Mouse (Mus musculus) erythroblast, embryonic 14.5 days (primary cell): Measurements from ENCODE around the gene Pla2g2c. TPM values are rescaled to one million over a fixed set of nuclear protein-coding genes. Genes with fewer than 3 reads are reported as not detected.

Experiments used
- H3K27me3 ChIP-seq: 2 replicates; pipeline ENCODE4 v1.6.1; 2012; ENCODE audit warnings: inconsistent platforms; ENCODE audit not compliant: control insufficient read depth
- H3K36me3 ChIP-seq: 2 replicates; pipeline ENCODE4 v1.6.1; 2012; ENCODE audit warnings: mild to moderate bottlenecking, inconsistent platforms; ENCODE audit not compliant: control insufficient read depth
- H3K4me1 ChIP-seq: 2 replicates; pipeline ENCODE4 v1.6.1; 2012; ENCODE audit warnings: inconsistent platforms; ENCODE audit not compliant: control insufficient read depth
- H3K4me3 ChIP-seq: replicated peaks from 2 replicates; pipeline ENCODE3; 2012; ENCODE audit warnings: moderate library complexity, mild to moderate bottlenecking, inconsistent platforms
- H3K9me3 ChIP-seq: 2 replicates; pipeline ENCODE4 v1.6.1; 2012; ENCODE audit warnings: low read length, inconsistent platforms, mixed read lengths; ENCODE audit not compliant: control insufficient read depth
- GATA1 ChIP-seq: IDR thresholded peaks from 2 replicates; pipeline ENCODE4 v1.6.1; 2012; ENCODE audit warnings: low read length, inconsistent platforms, mixed read lengths
- TAL1 ChIP-seq: IDR thresholded peaks from 3 replicates; pipeline ENCODE4 v1.6.1; 2012; ENCODE audit warnings: low read length, inconsistent platforms, mixed read lengths
- polyA plus RNA-seq: library from polyadenylated mRNA; stranded (reverse); fragments of >175 nt; gene quantifications from 2 replicates; pipeline ENCODE4 v1.2.3, GENCODE M21; 2012

Gene Pla2g2c
- polyA plus RNA-seq, 1 experiment = not detected

- TF ChIP-seq TAL1 = no peak
- no peak for TF ChIP-seq GATA1
- no peaks in the 10 kb centered on the region for H3K27me3 ChIP-seq
Observed at GRCm38 (mm10) chr4:138734863-138735262, 10.3 kb downstream of the Pla2g2c start.

GRCm38 (mm10) chr4:138737031-138737430 is 12.4 kb downstream of the Pla2g2c start, which contains the start of gene Ubxn10:
Ubxn10 (minus strand) TSS chr4:138737167.
- Histone ChIP-seq H3K4me3 (no peak within 1 kb of the TSS), H3K4me1 (no peaks in the 10 kb centered on the region), H3K9me3 (no peaks in the 10 kb centered on the region), H3K27me3 (no peaks in the 10 kb centered on the region), H3K36me3 (no peaks in the 10 kb centered on the region)
- TF ChIP-seq TAL1 (no peak), GATA1 (no peak)

More at GRCm38 (mm10) chr4:138734863-138735262, 10.3 kb downstream of the Pla2g2c start:
- Histone ChIP-seq H3K9me3 (no peaks in the 10 kb centered on the region), H3K4me1 (no peaks in the 10 kb centered on the region), H3K4me3 (no peak overlapping the region), H3K36me3 (no peaks in the 10 kb centered on the region)

- H3K36me3 ChIP-seq = no peaks in the 10 kb centered on the region
- no peak overlapping the region for H3K4me3 ChIP-seq
- TF ChIP-seq TAL1 (no peak), GATA1 (no peak)
- H3K4me1 ChIP-seq = no peaks in the 10 kb centered on the region
- no peaks in the 10 kb centered on the region for H3K27me3 ChIP-seq
- no peaks in the 10 kb centered on the region for H3K9me3 ChIP-seq
Observed at GRCm38 (mm10) chr4:138739136-138739851, 14.7 kb downstream of the Pla2g2c start.

- Histone ChIP-seq H3K4me3 (no peak overlapping the region), H3K4me1 (no peaks in the 10 kb centered on the region), H3K27me3 (no peaks in the 10 kb centered on the region), H3K36me3 (no peaks in the 10 kb centered on the region), H3K9me3 (no peaks in the 10 kb centered on the region)
- TF ChIP-seq GATA1 = no peak
- no peak for TF ChIP-seq TAL1
Observed at GRCm38 (mm10) chr4:138745884-138746283, 21.3 kb downstream of the Pla2g2c start.

GRCm38 (mm10) chr4:138746866-138747265 is 22.3 kb downstream of the Pla2g2c start:
- Histone ChIP-seq H3K36me3 (no peaks in the 10 kb centered on the region), H3K9me3 (no peaks in the 10 kb centered on the region), H3K27me3 (no peaks in the 10 kb centered on the region), H3K4me1 (no peaks in the 10 kb centered on the region), H3K4me3 (no peak overlapping the region)
- TF ChIP-seq GATA1 (no peak), TAL1 (no peak)

GRCm38 (mm10) chr4:138747851-138748250 is 23.3 kb downstream of the Pla2g2c start:
- H3K36me3 ChIP-seq = no peaks in the 10 kb centered on the region
- no peaks in the 10 kb centered on the region for H3K27me3 ChIP-seq
- TF ChIP-seq TAL1 (no peak), GATA1 (no peak)
- H3K9me3 ChIP-seq = peaks cover 8% of the 10 kb centered on the region; the same call in 1 of the 2 replicates
- H3K4me1 ChIP-seq = no peaks in the 10 kb centered on the region
- no peak overlapping the region for H3K4me3 ChIP-seq

GRCm38 (mm10) chr4:138748369-138749072 is 23.9 kb downstream of the Pla2g2c start:
- Histone ChIP-seq H3K4me3 (no peak overlapping the region), H3K4me1 (no peaks in the 10 kb centered on the region), H3K9me3 (peaks cover 8% of the 10 kb centered on the region; the same call in 1 of the 2 replicates), H3K27me3 (no peaks in the 10 kb centered on the region), H3K36me3 (no peaks in the 10 kb centered on the region)
- TF ChIP-seq GATA1 (no peak), TAL1 (no peak)

- Histone ChIP-seq H3K27me3 (no peaks in the 10 kb centered on the region), H3K4me1 (no peaks in the 10 kb centered on the region), H3K36me3 (no peaks in the 10 kb centered on the region), H3K9me3 (peaks cover 9% of the 10 kb centered on the region; the same call in 1 of the 2 replicates), H3K4me3 (no peak overlapping the region)
- TF ChIP-seq GATA1 = no peak
- no peak for TF ChIP-seq TAL1
Observed at GRCm38 (mm10) chr4:138752603-138753002, 28.0 kb downstream of the Pla2g2c start.

GRCm38 (mm10) chr4:138753608-138754007 is 29.0 kb downstream of the Pla2g2c start:
- TF ChIP-seq GATA1 = no peak
- TF ChIP-seq TAL1 = no peak
- H3K9me3 ChIP-seq = peaks cover 9% of the 10 kb centered on the region; the same call in 1 of the 2 replicates
- no peaks in the 10 kb centered on the region for H3K4me1 ChIP-seq
- H3K27me3 ChIP-seq = no peaks in the 10 kb centered on the region
- H3K4me3 ChIP-seq = no peak overlapping the region
- H3K36me3 ChIP-seq = no peaks in the 10 kb centered on the region
